Mouse (Mus musculus) CD4-positive helper T cell, adult 2 months (primary cell): ENCODE measurements around the gene Zfp954.
A peak's percentile ranks its signal among the peaks of the same experiment; 100 is the strongest.

Source experiments
- DNase-seq: peaks from one replicate; pipeline ENCODE4 v3.0.0-alpha.2; 2012; ENCODE audit warnings: low read depth, missing footprints, low spot score

The Zfp954 gene

GRCm38 (mm10) chr7:7120921-7121601 is at the start of gene Zfp954:
Gene Zfp954 (minus strand): TSS chr7:7121488.
- DNase-seq, result peak; percentile 88

GRCm38 (mm10) chr7:7145991-7146608 is 24.8 kb upstream of the Zfp954 start:
- no peak for DNase-seq

GRCm38 (mm10) chr7:7144215-7144614 is 22.9 kb upstream of the Zfp954 start:
- no peak for DNase-seq

- DNase-seq, result peak; percentile 55
Measured at GRCm38 (mm10) chr7:7136379-7136866, 15.1 kb upstream of the Zfp954 start, which contains the start of gene Zfp773. Gene Zfp773 (minus strand): TSS chr7:7136755.

- no peak for DNase-seq
Measured at GRCm38 (mm10) chr7:7132751-7133150, 11.5 kb upstream of the Zfp954 start.

GRCm38 (mm10) chr7:7130491-7131124 is 9.3 kb upstream of the Zfp954 start:
- peak; percentile 38 for DNase-seq

- no peak for DNase-seq
Measured at GRCm38 (mm10) chr7:7121602-7121980, 303 bp upstream of the Zfp954 start.

GRCm38 (mm10) chr7:7118441-7118840 is 2.8 kb downstream of the Zfp954 start:
- no peak for DNase-seq

- no peak for DNase-seq
Measured at GRCm38 (mm10) chr7:7108501-7108900, 12.8 kb downstream of the Zfp954 start.
